Mouse (Mus musculus) lung, postnatal 4 days (tissue): ENCODE measurements around the gene Eps8l3.
A peak's percentile ranks its signal among the peaks of the same experiment; 100 is the strongest.

Experiments
- DNase-seq, 2 experiments: peaks; one replicate each; pipeline ENCODE4 v3.0.0; 2021

Gene Eps8l3

GRCm38 (mm10) chr3:107877005-107877404 is at the start of gene Eps8l3:
Eps8l3 (plus strand) TSS chr3:107877229.
- DNase-seq: no peak

GRCm38 (mm10) chr3:107827873-107828405 is 49.1 kb upstream of the Eps8l3 start:
- no peak for DNase-seq

- DNase-seq: no peak
Measured at GRCm38 (mm10) chr3:107828518-107828917, 48.5 kb upstream of the Eps8l3 start.

GRCm38 (mm10) chr3:107828997-107829396 is 48.0 kb upstream of the Eps8l3 start:
- DNase-seq: no peak

- peak; percentile 54 to 77 for DNase-seq
Measured at GRCm38 (mm10) chr3:107829625-107830024, 47.4 kb upstream of the Eps8l3 start.

GRCm38 (mm10) chr3:107831875-107832554 is 45.0 kb upstream of the Eps8l3 start:
- no peak for DNase-seq

GRCm38 (mm10) chr3:107832645-107833044 is 44.4 kb upstream of the Eps8l3 start:
- DNase-seq: no peak

- no peak for DNase-seq
Measured at GRCm38 (mm10) chr3:107833370-107833769, 43.7 kb upstream of the Eps8l3 start.

- no peak for DNase-seq
Measured at GRCm38 (mm10) chr3:107833872-107834341, 43.1 kb upstream of the Eps8l3 start.

- DNase-seq: no peak
Measured at GRCm38 (mm10) chr3:107835301-107835700, 41.7 kb upstream of the Eps8l3 start.

- no peak for DNase-seq
Measured at GRCm38 (mm10) chr3:107839855-107840254, 37.2 kb upstream of the Eps8l3 start.

GRCm38 (mm10) chr3:107840855-107841254 is 36.2 kb upstream of the Eps8l3 start:
- DNase-seq: peak in 1 of 2 experiments; percentile 13

GRCm38 (mm10) chr3:107841370-107841769 is 35.7 kb upstream of the Eps8l3 start:
- peak in 1 of 2 experiments; percentile 27 for DNase-seq

GRCm38 (mm10) chr3:107843406-107843805 is 33.6 kb upstream of the Eps8l3 start:
- no peak for DNase-seq

GRCm38 (mm10) chr3:107844001-107844400 is 33.0 kb upstream of the Eps8l3 start:
- DNase-seq: peak; percentile 70 to 82

- peak in 1 of 2 experiments; percentile 49 for DNase-seq
Measured at GRCm38 (mm10) chr3:107844499-107844898, 32.5 kb upstream of the Eps8l3 start.

GRCm38 (mm10) chr3:107846175-107846574 is 30.9 kb upstream of the Eps8l3 start:
- no peak for DNase-seq

GRCm38 (mm10) chr3:107846835-107847234 is 30.2 kb upstream of the Eps8l3 start:
- no peak for DNase-seq

GRCm38 (mm10) chr3:107848126-107848525 is 28.9 kb upstream of the Eps8l3 start:
- no peak for DNase-seq

- DNase-seq: no peak
Measured at GRCm38 (mm10) chr3:107849000-107849692, 27.9 kb upstream of the Eps8l3 start.

- no peak for DNase-seq
Measured at GRCm38 (mm10) chr3:107849693-107850031, 27.4 kb upstream of the Eps8l3 start.

GRCm38 (mm10) chr3:107850418-107851031 is 26.5 kb upstream of the Eps8l3 start:
- DNase-seq: peak; percentile 77 to 90

GRCm38 (mm10) chr3:107852786-107853185 is 24.2 kb upstream of the Eps8l3 start:
- peak; percentile 27 to 40 for DNase-seq
